Mouse (Mus musculus) liver, postnatal 0 days (tissue): ENCODE measurements around the gene Gng13. TPM values are rescaled to one million over a fixed set of nuclear protein-coding genes. Genes with fewer than 3 reads are reported as not detected.

Source experiments
- ATAC-seq: fragments of 200-750 bp; cut with Nextera tagmentation; 2 replicates; pipeline ENCODE4 v1.8.0; 2017; ENCODE audit warnings: mild to moderate bottlenecking, moderate library complexity
- DNase-seq: peaks from one replicate; pipeline ENCODE4 v3.0.0-alpha.2; 2016
- H3K27ac ChIP-seq: fragments of 300-500 bp; sonication (generic); 2 replicates; pipeline ENCODE4 v1.5.1; 2014; ENCODE audit warnings: antibody characterized with exemption, moderate library complexity, mild to moderate bottlenecking, low read depth
- H3K27me3 ChIP-seq: fragments of 300-500 bp; sonication (generic); 2 replicates; pipeline ENCODE4 v1.6.1; 2014; ENCODE audit warnings: low read length, control low read depth, mixed read lengths; ENCODE audit not compliant: insufficient read depth
- H3K36me3 ChIP-seq: fragments of 300-500 bp; sonication (generic); replicated peaks from 2 replicates; pipeline ENCODE4 v1.6.1; 2014; ENCODE audit warnings: mild to moderate bottlenecking, control low read depth, low read length, moderate library complexity, mixed read lengths; ENCODE audit not compliant: insufficient read depth
- H3K4me1 ChIP-seq: fragments of 300-500 bp; sonication (generic); 2 replicates; pipeline ENCODE4 v1.6.1; 2014; ENCODE audit warnings: antibody characterized with exemption, mild to moderate bottlenecking, control low read depth; ENCODE audit not compliant: insufficient read depth
- H3K4me2 ChIP-seq: fragments of 300-500 bp; sonication (generic); 2 replicates; pipeline ENCODE4 v1.6.1; 2014; ENCODE audit warnings: low read depth, mild to moderate bottlenecking, low read length, moderate library complexity, mixed read lengths
- H3K4me3 ChIP-seq: fragments of 300-500 bp; sonication (generic); 2 replicates; pipeline ENCODE4 v1.5.1; 2014; ENCODE audit warnings: low read depth, low read length
- H3K9ac ChIP-seq: fragments of 300-500 bp; sonication (generic); replicated peaks from 2 replicates; pipeline ENCODE4 v1.6.1; 2014; ENCODE audit warnings: mild to moderate bottlenecking, moderate library complexity
- H3K9me3 ChIP-seq: fragments of 300-500 bp; sonication (generic); 2 replicates; pipeline ENCODE4 v1.6.1; 2016; ENCODE audit warnings: mild to moderate bottlenecking, control low read depth, low read length, mixed read lengths
- CTCF ChIP-seq: sonication (generic); IDR thresholded peaks from 2 replicates; pipeline ENCODE4 v1.5.1; 2016; ENCODE audit warnings: antibody characterized with exemption, low read depth
- EP300 ChIP-seq: IDR thresholded peaks from 2 replicates; pipeline ENCODE4 v1.6.1; 2016; ENCODE audit warnings: antibody characterized with exemption, low read depth, mild to moderate bottlenecking
- WGBS: fragments of 180-500 bp; shearing (Covaris S2); extraction: QIAGEN DNeasy Blood & Tissue Kit; methylation state at CpG from one replicate; pipeline ENCODE4 v1.1.7; 2014; ENCODE audit not compliant: insufficient replicate concordance; 5-methylcytosine and 5-hydroxymethylcytosine counted together
- microRNA-seq: library from miRNA; unstranded; fragments of <30 nt; microRNA quantifications from one replicate; pipeline ENCODE4, GENCODE M21; 2016
- polyA plus RNA-seq: library from polyadenylated mRNA; unstranded; fragments of >200 nt; fragmentation: Nextera tagmentation; extraction: Ambion mirVana; gene quantifications from 2 replicates; pipeline ENCODE4 v1.2.1, GENCODE M21; 2015

Gng13 gene
- polyA plus RNA-seq, 1 experiment from 2014 or later = 0.39 TPM

DNA sequence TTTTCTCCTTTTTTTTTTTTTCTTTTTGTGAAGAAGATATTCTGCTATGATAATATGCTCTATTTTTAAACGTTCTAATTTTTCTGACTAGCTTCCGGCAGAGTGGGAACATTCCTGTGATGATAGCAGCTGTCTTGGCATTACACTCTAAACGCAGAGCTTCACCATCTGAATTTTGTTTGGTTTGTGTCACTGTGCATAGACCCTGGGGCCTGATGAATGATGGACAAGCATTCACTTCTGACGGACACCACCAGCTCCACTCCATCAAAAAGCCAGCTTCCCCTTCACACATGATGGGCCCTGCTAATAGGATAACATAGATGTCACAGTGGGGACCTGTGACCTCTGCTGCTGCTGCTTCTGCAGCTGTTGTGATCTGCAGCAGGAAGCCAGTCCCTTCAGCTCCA, 44.6 kb downstream of the Gng13 start:
- ATAC-seq (no peak), DNase-seq (peak; percentile 7)
- Histone ChIP-seq H3K4me3 (no peak overlapping the region), H3K9ac (no peak overlapping the region), H3K4me2 (no peak overlapping the region), H3K27me3 (0 out of 2 replicates have a peak, but pooled peaks cover 3% of the 10 kb centered on the region), H3K36me3 (no peaks in the 10 kb centered on the region), H3K9me3 (no peaks in the 10 kb centered on the region), H3K27ac (no peak overlapping the region), H3K4me1 (no peaks in the 10 kb centered on the region)
- TF ChIP-seq EP300 (no peak), CTCF (no peak)
- WGBS = 51% methylated on average over 4 of the region's 4 CpGs

DNA sequence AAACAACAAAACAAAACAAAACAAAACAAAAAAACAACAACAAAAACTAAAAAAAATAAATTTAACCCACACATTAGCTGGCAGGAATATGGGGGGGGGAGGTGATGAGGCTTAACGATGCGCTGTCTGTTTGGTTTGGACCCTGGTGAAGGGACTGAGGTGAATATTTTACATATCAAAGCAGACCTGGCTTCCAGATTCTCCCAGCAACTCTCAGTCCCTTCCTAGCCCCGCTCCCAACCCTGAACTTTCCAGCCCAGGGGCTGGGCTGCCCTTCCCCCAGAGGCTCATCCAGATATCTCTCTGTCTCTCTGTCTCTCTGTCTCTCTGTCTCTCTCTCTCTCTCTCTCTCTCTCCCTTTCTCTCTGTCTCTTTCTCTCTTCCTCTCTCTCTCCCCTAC, 45.6 kb downstream of the Gng13 start:
- Histone ChIP-seq H3K4me1 (no peaks in the 10 kb centered on the region), H3K4me3 (no peak overlapping the region), H3K9me3 (no peaks in the 10 kb centered on the region), H3K27ac (no peak overlapping the region), H3K9ac (no peak overlapping the region), H3K4me2 (no peak overlapping the region), H3K27me3 (no peaks in the 10 kb centered on the region), H3K36me3 (no peaks in the 10 kb centered on the region)
- ATAC-seq (no peak), DNase-seq (no peak)
- TF ChIP-seq EP300 = no peak
- WGBS = 28% methylated on average over 3 of the region's 3 CpGs

DNA sequence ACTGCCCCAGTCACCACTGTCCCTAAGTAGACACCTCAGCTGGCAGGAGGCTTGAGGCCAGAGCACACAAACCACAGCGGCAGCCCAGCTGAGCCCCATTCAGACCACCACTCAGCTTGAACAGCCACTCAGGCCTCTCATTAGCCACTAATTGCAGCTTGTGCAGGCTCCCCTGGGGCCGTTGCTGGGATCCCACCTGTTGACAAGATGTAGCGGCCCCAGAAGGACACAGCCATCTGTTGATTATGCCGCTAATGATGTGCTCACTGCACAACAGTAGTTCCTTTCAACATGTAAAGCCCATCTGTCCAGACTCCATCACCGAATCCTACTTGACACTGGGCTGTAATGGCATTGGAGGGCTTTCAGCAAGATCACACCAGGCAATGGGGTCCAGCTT, 48.9 kb downstream of the Gng13 start:
- H3K4me3 ChIP-seq = no peak overlapping the region
- no peaks in the 10 kb centered on the region for H3K27me3 ChIP-seq
- no peak overlapping the region for H3K9ac ChIP-seq
- no peak overlapping the region for H3K27ac ChIP-seq
- H3K9me3 ChIP-seq = no peaks in the 10 kb centered on the region
- no peak for DNase-seq
- H3K4me2 ChIP-seq = no peak overlapping the region
- no peaks in the 10 kb centered on the region for H3K36me3 ChIP-seq
- TF ChIP-seq CTCF (no peak), EP300 (no peak)
- no peak for ATAC-seq
- WGBS = 73% methylated on average over 5 of the region's 5 CpGs
- H3K4me1 ChIP-seq = no peaks in the 10 kb centered on the region

Small RNA genes within 50 kb of the gene (microRNA-seq; reads per million reads assigned to microRNA genes)
- not detected for gene Gm25083

Other genes with a start within 250 kb of the Gng13 start
- not detected in 2 replicates for gene Sstr5, start 219.9 kb upstream of the Gng13 start, polyA plus RNA-seq
- gene Sox8, start 146.5 kb upstream of the Gng13 start, polyA plus RNA-seq = 0.08 TPM in 1 of 2 replicates, not detected in the other
- 11.9 and 12.5 TPM in 2 replicates for gene Lmf1, start 138.1 kb upstream of the Gng13 start, polyA plus RNA-seq
- 7.4 TPM in 2 replicates for gene Chtf18, start 10.2 kb downstream of the Gng13 start, polyA plus RNA-seq
- gene Rpusd1, start 10.5 kb downstream of the Gng13 start, polyA plus RNA-seq = 3.8 and 3.9 TPM in 2 replicates
- not detected in 2 replicates for gene Mslnl, start 18.9 kb downstream of the Gng13 start, polyA plus RNA-seq
- gene Msln, start 37.2 kb downstream of the Gng13 start, polyA plus RNA-seq = 12.3 and 14.7 TPM in 2 replicates
- 12.8 and 15.3 TPM in 2 replicates for gene Narfl, start 56.6 kb downstream of the Gng13 start, polyA plus RNA-seq
- gene Haghl, start 68.5 kb downstream of the Gng13 start, polyA plus RNA-seq = 8.3 and 9.4 TPM in 2 replicates
- not detected in 2 replicates for gene Ccdc78, start 69.4 kb downstream of the Gng13 start, polyA plus RNA-seq
- gene Fam173a, start 75.7 kb downstream of the Gng13 start, polyA plus RNA-seq = 51.5 and 51.6 TPM in 2 replicates
- gene AC134908.4, start 78.5 kb downstream of the Gng13 start, polyA plus RNA-seq = not detected in 2 replicates
- gene Metrn, start 80.0 kb downstream of the Gng13 start, polyA plus RNA-seq = 11.9 TPM in 2 replicates
- gene Fbxl16, start 91.9 kb downstream of the Gng13 start, polyA plus RNA-seq = 0.05 TPM in 1 of 2 replicates, not detected in the other
- 5.5 and 7.2 TPM in 2 replicates for gene Wdr24, start 106.5 kb downstream of the Gng13 start, polyA plus RNA-seq
- gene Jmjd8, start 111.7 kb downstream of the Gng13 start, polyA plus RNA-seq = 12.8 and 13.8 TPM in 2 replicates
- gene Stub1, start 116.2 kb downstream of the Gng13 start, polyA plus RNA-seq = 118 and 119 TPM in 2 replicates
- 0.17 and 0.35 TPM in 2 replicates for gene Rhbdl1, start 120.1 kb downstream of the Gng13 start, polyA plus RNA-seq
- 0.30 and 0.34 TPM in 2 replicates for gene Gm20683, start 124.6 kb downstream of the Gng13 start, polyA plus RNA-seq
- 9.8 and 10.4 TPM in 2 replicates for gene Rhot2, start 127.7 kb downstream of the Gng13 start, polyA plus RNA-seq
- gene Wdr90, start 144.3 kb downstream of the Gng13 start, polyA plus RNA-seq = 2.7 and 3.4 TPM in 2 replicates
- gene Mcrip2, start 151.6 kb downstream of the Gng13 start, polyA plus RNA-seq = 127 and 143 TPM in 2 replicates
- gene Mettl26, start 157.9 kb downstream of the Gng13 start, polyA plus RNA-seq = 64.8 and 72.5 TPM in 2 replicates
- gene Wfikkn1, start 163.7 kb downstream of the Gng13 start, polyA plus RNA-seq = 0.33 and 0.54 TPM in 2 replicates
- 6.5 and 7.3 TPM in 2 replicates for gene Rab40c, start 202.6 kb downstream of the Gng13 start, polyA plus RNA-seq
- 56.0 and 58.7 TPM in 2 replicates for gene Pigq, start 227.8 kb downstream of the Gng13 start, polyA plus RNA-seq
- gene Nhlrc4, start 227.8 kb downstream of the Gng13 start, polyA plus RNA-seq = 2.0 and 3.8 TPM in 2 replicates
- gene A930017K11Rik, start 235.4 kb downstream of the Gng13 start, polyA plus RNA-seq = not detected in 2 replicates